Mouse (Mus musculus): ENCODE results near the gene Gm20532. TPM values are rescaled to one million over a fixed set of nuclear protein-coding genes. Genes with fewer than 3 reads are reported as not detected.

Gm20532 gene
- polyA plus RNA-seq, 1 experiment from 2014 or later: not detected

DNA sequence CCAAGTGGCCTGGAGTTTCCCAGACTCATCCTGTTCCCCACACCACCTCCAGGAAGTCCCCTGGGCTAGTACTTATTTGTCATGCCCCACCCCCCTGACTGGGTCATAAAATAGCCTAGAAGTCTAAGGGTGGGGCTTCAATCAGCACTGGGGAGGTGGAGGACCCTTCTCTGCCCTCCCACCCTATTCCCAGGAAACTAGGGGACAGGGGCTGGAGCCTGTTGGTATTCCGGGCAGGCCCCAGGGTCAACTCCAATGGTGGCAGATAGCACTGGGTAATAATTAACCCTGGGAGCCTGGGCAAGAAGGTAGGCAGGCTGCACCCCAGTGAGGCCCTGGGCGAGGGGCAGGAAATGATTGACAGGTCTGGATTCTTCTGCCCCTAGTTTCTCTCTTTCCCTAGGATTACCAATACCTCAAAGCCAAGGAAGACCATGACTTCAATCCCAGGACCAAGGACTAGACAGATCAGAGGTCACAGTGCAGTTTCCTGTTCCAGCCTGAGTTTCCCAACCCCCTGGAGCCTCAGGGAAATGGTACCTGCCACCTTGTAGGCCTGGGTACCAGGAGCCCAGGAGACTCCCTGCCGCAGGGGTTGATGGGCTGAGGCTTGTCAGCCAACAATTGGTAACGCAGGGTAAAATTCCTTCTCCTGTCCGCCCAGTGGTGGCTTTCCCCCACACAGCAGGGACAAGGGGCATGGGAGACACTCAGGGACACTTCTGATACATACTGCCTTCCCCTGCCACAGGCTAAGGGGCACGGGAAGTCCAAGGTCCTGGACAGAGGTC is 8.7 kb downstream of the Gm20532 start:
- no peak overlapping the region for H3K4me3 ChIP-seq (replicated peaks; ENCODE audit: low read length)
- ATAC-seq (ENCODE audit: insufficient read depth, low FRiP score): peak; percentile 80
- H3K27me3 ChIP-seq (ENCODE audit: control insufficient read depth, insufficient read depth, low read length): no peaks in the 10 kb centered on the region
- H3K27ac ChIP-seq (ENCODE audit: low read length): peak overlapping the region; percentile 77
- 56% methylated on average over 6 of the region's 6 CpGs for WGBS
- H3K9ac ChIP-seq (ENCODE audit: low read length): no peak overlapping the region
- H3K9me3 ChIP-seq (replicated peaks; ENCODE audit: control insufficient read depth, low read length): no peaks in the 10 kb centered on the region
- peaks cover 7% of the 10 kb centered on the region for H3K4me1 ChIP-seq (ENCODE audit: control insufficient read depth, insufficient read depth, low read length)
- H3K4me2 ChIP-seq (ENCODE audit: low read depth, low read length): no peak overlapping the region
- H3K36me3 ChIP-seq (ENCODE audit: control insufficient read depth, insufficient read depth, low read length): peaks cover 8% of the 10 kb centered on the region; the same call in 1 of the 2 replicates

DNA sequence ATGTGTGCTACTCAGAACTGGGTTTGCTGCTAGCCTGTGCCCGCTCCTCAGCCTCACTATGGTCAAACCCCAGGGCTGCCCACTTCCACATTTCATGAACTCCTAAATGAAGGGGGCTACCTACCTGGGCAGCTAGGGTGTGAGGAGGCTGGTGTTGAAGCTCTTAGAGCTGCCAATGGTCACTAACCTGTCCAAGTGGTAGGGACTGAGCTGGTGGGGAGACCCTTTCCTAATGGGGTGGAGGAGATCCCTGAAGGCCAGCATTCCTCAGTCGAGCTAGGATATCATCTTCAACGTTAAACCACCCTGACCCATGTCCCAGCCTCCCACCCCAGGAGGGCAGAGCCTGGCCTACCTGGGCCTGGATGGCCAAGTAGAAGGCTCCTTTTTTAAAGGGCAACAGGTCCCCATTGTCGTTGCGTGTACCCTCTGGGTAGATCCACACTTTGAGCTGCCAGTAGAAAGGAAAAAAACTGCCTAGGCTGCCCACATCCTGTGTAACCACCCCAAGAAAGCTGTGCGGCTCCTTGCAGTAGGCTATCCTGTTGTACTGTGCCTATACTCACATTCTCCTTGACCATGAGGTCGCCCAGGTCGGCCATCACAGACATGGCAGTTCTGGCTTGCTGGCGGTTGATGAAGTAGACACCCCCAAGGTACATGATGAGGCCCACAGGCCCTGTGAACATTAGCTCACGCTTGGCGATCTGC is 9.4 kb downstream of the Gm20532 start:
- Histone ChIP-seq H3K4me3 (replicated peaks; ENCODE audit: low read length) (no peak overlapping the region), H3K9me3 (replicated peaks; ENCODE audit: control insufficient read depth, low read length) (no peaks in the 10 kb centered on the region), H3K4me2 (ENCODE audit: low read depth, low read length) (no peak overlapping the region), H3K27ac (ENCODE audit: low read length) (peak overlapping the region; percentile 77), H3K4me1 (ENCODE audit: control insufficient read depth, insufficient read depth, low read length) (peaks cover 7% of the 10 kb centered on the region), H3K27me3 (ENCODE audit: control insufficient read depth, insufficient read depth, low read length) (no peaks in the 10 kb centered on the region), H3K36me3 (ENCODE audit: control insufficient read depth, insufficient read depth, low read length) (peaks cover 8% of the 10 kb centered on the region; the same call in 1 of the 2 replicates), H3K9ac (ENCODE audit: low read length) (no peak overlapping the region)
- WGBS: 79% methylated on average over 11 of the region's 11 CpGs
- no peak for ATAC-seq (ENCODE audit: insufficient read depth, low FRiP score)

DNA sequence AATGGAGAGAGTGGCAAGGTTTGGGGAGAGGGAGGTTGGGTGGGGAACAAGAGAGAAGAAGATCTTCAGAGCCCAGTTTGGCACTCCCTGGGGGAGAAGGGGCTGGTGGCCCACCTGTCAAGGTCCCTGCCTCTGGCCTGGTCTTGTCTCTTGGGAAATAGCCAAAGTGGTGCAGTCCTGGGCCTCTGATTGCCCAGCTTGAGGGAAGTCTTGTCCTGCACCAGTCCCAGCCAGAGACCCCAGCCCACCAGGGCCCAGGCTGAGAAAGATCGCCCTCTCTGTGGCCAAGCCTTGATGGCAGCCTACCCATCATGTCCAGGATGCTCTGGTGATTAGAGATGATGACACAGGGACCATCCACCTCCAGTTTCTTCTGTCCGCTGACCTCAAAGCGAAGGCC is 10.5 kb downstream of the Gm20532 start:
- Histone ChIP-seq H3K9me3 (replicated peaks; ENCODE audit: control insufficient read depth, low read length) (no peaks in the 10 kb centered on the region), H3K27me3 (ENCODE audit: control insufficient read depth, insufficient read depth, low read length) (no peaks in the 10 kb centered on the region), H3K27ac (ENCODE audit: low read length) (no peak overlapping the region), H3K4me2 (ENCODE audit: low read depth, low read length) (no peak overlapping the region), H3K4me1 (ENCODE audit: control insufficient read depth, insufficient read depth, low read length) (peaks cover 7% of the 10 kb centered on the region), H3K9ac (ENCODE audit: low read length) (no peak overlapping the region), H3K4me3 (replicated peaks; ENCODE audit: low read length) (no peak overlapping the region), H3K36me3 (ENCODE audit: control insufficient read depth, insufficient read depth, low read length) (peaks cover 8% of the 10 kb centered on the region; the same call in 1 of the 2 replicates)
- ATAC-seq (ENCODE audit: insufficient read depth, low FRiP score): no peak
- WGBS: 93% methylated on average over 3 of the region's 3 CpGs

DNA sequence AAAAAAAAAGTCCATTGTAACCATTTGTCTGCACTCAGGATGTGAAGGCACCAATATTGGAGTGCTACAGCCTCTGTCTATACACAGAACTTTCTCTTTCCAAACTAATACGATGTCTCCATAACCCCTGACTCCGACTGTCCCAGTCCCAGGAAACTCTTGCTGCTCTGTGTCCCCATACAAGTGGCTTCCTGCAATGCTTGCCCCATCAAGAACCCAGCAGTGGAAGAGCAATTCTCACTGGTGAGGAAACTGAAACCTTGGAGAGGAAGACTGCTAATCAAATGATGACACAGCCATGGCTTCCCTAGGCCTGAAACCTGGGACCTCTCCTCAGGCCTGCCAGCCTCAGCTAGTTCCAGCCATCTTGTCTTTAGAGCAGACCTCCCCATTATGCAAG is 11.4 kb downstream of the Gm20532 start:
- no peak overlapping the region for H3K27ac ChIP-seq (ENCODE audit: low read length)
- H3K36me3 ChIP-seq (ENCODE audit: control insufficient read depth, insufficient read depth, low read length): peaks cover 4% of the 10 kb centered on the region; the same call in 1 of the 2 replicates
- ATAC-seq (ENCODE audit: insufficient read depth, low FRiP score): no peak
- H3K27me3 ChIP-seq (ENCODE audit: control insufficient read depth, insufficient read depth, low read length): no peaks in the 10 kb centered on the region
- peaks cover 7% of the 10 kb centered on the region for H3K4me1 ChIP-seq (ENCODE audit: control insufficient read depth, insufficient read depth, low read length)
- no peak overlapping the region for H3K4me2 ChIP-seq (ENCODE audit: low read depth, low read length)
- 84% methylated on average over 2 of the region's 2 CpGs for WGBS
- no peak overlapping the region for H3K9ac ChIP-seq (ENCODE audit: low read length)
- H3K9me3 ChIP-seq (replicated peaks; ENCODE audit: control insufficient read depth, low read length): no peaks in the 10 kb centered on the region
- no peak overlapping the region for H3K4me3 ChIP-seq (replicated peaks; ENCODE audit: low read length)

DNA sequence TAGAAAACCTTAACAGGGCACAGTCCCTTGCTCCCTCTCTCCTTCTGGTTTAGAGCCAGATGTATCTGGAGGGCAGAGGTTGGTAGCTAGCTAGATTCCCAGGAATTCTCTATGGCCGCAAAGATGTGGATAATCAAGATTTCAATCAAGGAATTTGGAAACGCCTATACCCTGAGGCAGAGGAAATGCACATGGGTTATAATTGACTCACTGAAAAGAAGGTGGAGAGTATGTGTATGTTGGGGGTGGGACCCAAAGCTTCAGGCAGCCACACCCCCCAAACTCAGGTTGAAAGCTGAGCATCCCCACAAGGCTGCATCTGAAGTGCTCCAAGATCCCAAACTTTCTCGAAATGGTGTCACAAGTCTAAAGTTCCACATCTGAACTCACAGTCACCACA is 12.0 kb downstream of the Gm20532 start:
- 63% methylated on average over 3 of the region's 3 CpGs for WGBS
- H3K9ac ChIP-seq (ENCODE audit: low read length): no peak overlapping the region
- no peak overlapping the region for H3K4me2 ChIP-seq (ENCODE audit: low read depth, low read length)
- no peaks in the 10 kb centered on the region for H3K9me3 ChIP-seq (replicated peaks; ENCODE audit: control insufficient read depth, low read length)
- H3K36me3 ChIP-seq (ENCODE audit: control insufficient read depth, insufficient read depth, low read length): peaks cover 4% of the 10 kb centered on the region; the same call in 1 of the 2 replicates
- H3K27ac ChIP-seq (ENCODE audit: low read length): no peak overlapping the region
- no peak for ATAC-seq (ENCODE audit: insufficient read depth, low FRiP score)
- H3K27me3 ChIP-seq (ENCODE audit: control insufficient read depth, insufficient read depth, low read length): no peaks in the 10 kb centered on the region
- no peak overlapping the region for H3K4me3 ChIP-seq (replicated peaks; ENCODE audit: low read length)
- H3K4me1 ChIP-seq (ENCODE audit: control insufficient read depth, insufficient read depth, low read length): peaks cover 14% of the 10 kb centered on the region

DNA sequence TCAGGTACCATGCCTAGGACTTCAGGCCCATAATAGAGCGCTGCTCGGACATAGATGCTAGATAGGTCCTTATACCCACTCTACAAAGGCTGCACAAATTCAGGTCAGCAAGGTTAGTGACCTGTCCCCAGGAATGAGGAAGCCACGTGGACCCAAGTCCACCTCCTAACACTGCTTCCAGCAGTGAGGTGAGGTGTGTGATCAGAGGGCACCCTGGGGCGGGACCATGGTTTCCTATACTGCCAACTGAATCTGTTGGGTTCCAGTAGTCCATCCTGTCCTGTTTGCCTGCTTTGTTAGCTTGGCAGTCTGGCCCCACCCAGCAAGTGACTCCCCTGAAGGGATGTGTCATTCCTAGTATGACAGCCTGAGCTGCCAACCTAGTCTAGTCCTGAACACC is 13.5 kb downstream of the Gm20532 start:
- WGBS: 84% methylated on average over 4 of the region's 4 CpGs
- Histone ChIP-seq H3K27me3 (ENCODE audit: control insufficient read depth, insufficient read depth, low read length) (no peaks in the 10 kb centered on the region), H3K9me3 (replicated peaks; ENCODE audit: control insufficient read depth, low read length) (no peaks in the 10 kb centered on the region), H3K27ac (ENCODE audit: low read length) (no peak overlapping the region), H3K36me3 (ENCODE audit: control insufficient read depth, insufficient read depth, low read length) (no peaks in the 10 kb centered on the region), H3K4me3 (replicated peaks; ENCODE audit: low read length) (no peak overlapping the region), H3K9ac (ENCODE audit: low read length) (no peak overlapping the region), H3K4me2 (ENCODE audit: low read depth, low read length) (no peak overlapping the region), H3K4me1 (ENCODE audit: control insufficient read depth, insufficient read depth, low read length) (peaks cover 19% of the 10 kb centered on the region)
- no peak for ATAC-seq (ENCODE audit: insufficient read depth, low FRiP score)

DNA sequence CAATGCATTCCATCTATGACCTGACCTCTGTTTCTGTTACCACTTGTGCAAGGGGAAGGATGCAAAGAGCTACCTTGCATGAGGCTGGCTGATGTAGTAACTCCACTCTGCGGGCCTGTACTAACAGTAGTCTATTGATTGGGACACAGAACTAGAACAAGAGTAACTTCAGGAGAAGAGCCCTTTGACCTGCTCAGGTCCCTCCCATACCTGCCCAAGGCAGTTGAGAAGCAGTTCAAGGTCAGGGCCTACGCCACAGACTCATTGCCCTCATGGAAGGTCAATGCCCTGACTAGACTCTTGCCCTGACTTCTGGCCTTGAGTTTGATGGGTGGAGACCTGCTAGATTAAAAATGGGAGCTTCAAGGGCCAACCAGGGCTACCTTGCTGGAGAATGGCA is 14.2 kb downstream of the Gm20532 start:
- no peak overlapping the region for H3K27ac ChIP-seq (ENCODE audit: low read length)
- H3K4me3 ChIP-seq (replicated peaks; ENCODE audit: low read length): no peak overlapping the region
- 79% methylated on average over 2 of the region's 2 CpGs for WGBS
- H3K27me3 ChIP-seq (ENCODE audit: control insufficient read depth, insufficient read depth, low read length): no peaks in the 10 kb centered on the region
- H3K4me2 ChIP-seq (ENCODE audit: low read depth, low read length): no peak overlapping the region
- H3K4me1 ChIP-seq (ENCODE audit: control insufficient read depth, insufficient read depth, low read length): peaks cover 15% of the 10 kb centered on the region
- H3K36me3 ChIP-seq (ENCODE audit: control insufficient read depth, insufficient read depth, low read length): no peaks in the 10 kb centered on the region
- H3K9me3 ChIP-seq (replicated peaks; ENCODE audit: control insufficient read depth, low read length): no peaks in the 10 kb centered on the region
- no peak for ATAC-seq (ENCODE audit: insufficient read depth, low FRiP score)
- H3K9ac ChIP-seq (ENCODE audit: low read length): no peak overlapping the region

DNA sequence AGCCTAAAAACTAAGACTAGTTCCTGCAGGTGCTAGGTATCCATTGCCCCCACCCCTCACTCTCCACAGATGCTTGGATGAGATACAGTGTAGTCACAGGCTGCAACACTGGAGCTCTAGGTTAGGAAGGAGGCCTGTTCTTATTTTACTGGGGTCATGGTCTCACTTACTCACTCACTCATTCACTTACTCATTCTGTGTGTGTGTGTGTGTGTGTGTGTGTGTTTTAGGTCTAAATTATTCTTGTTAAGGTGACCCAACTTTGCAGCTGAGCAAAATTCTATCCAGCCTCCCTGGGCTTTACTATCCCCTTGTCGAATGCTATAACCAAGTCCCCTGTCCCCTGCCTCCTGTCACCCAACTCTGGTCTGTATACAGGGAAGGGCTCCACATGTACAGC is 15.2 kb downstream of the Gm20532 start:
- Histone ChIP-seq H3K27me3 (ENCODE audit: control insufficient read depth, insufficient read depth, low read length) (no peaks in the 10 kb centered on the region), H3K9ac (ENCODE audit: low read length) (peak overlapping the region; percentile 19; the same call in 1 of the 2 replicates), H3K9me3 (replicated peaks; ENCODE audit: control insufficient read depth, low read length) (no peaks in the 10 kb centered on the region), H3K4me3 (replicated peaks; ENCODE audit: low read length) (no peak overlapping the region), H3K4me2 (ENCODE audit: low read depth, low read length) (no peak overlapping the region), H3K36me3 (ENCODE audit: control insufficient read depth, insufficient read depth, low read length) (no peaks in the 10 kb centered on the region), H3K4me1 (ENCODE audit: control insufficient read depth, insufficient read depth, low read length) (peaks cover 17% of the 10 kb centered on the region), H3K27ac (ENCODE audit: low read length) (no peak overlapping the region)
- 90% methylated on average over 1 of the region's 1 CpGs for WGBS
- no peak for ATAC-seq (ENCODE audit: insufficient read depth, low FRiP score)

DNA sequence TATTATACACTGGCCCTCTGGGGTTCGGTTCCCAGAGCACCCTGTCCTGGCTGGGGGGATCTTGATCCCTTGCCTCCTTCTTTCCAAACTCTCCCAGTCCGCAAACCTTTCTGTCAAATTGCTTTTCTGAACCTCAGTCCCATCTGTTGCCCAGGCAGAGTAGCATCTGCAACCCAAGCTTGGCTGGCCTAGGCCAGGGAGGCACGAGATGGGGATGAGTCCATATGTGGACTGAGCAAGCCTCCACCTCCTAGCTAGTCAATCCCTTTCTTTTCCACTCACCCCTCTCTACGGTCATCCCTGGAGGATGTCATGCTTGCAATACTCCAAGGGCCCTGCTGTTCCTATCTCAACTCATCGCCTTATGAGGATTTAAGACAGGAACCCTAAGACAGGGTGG is 16.2 kb downstream of the Gm20532 start:
- 82% methylated on average over 5 of the region's 5 CpGs for WGBS
- no peak overlapping the region for H3K27ac ChIP-seq (ENCODE audit: low read length)

More for the DNA sequence above, 16.2 kb downstream of the Gm20532 start:
- Histone ChIP-seq H3K9me3 (replicated peaks; ENCODE audit: control insufficient read depth, low read length) (no peaks in the 10 kb centered on the region), H3K4me2 (ENCODE audit: low read depth, low read length) (peak overlapping the region; percentile 87), H3K9ac (ENCODE audit: low read length) (peak overlapping the region; percentile 92), H3K4me3 (replicated peaks; ENCODE audit: low read length) (peak overlapping the region; percentile 76), H3K36me3 (ENCODE audit: control insufficient read depth, insufficient read depth, low read length) (no peaks in the 10 kb centered on the region), H3K4me1 (ENCODE audit: control insufficient read depth, insufficient read depth, low read length) (peaks cover 25% of the 10 kb centered on the region), H3K27me3 (ENCODE audit: control insufficient read depth, insufficient read depth, low read length) (no peaks in the 10 kb centered on the region)
- no peak for ATAC-seq (ENCODE audit: insufficient read depth, low FRiP score)

All from stomach, embryonic 16.5 days (tissue).